Mouse (Mus musculus) forebrain, postnatal 0 days (tissue): ENCODE measurements around the gene Plscr5. TPM values are rescaled to one million over a fixed set of nuclear protein-coding genes. Genes with fewer than 3 reads are reported as not detected.

Experiments
- ATAC-seq: fragments of 200-750 bp; cut with Nextera tagmentation; 2 replicates; pipeline ENCODE4 v1.8.0; 2017; ENCODE audit warnings: mild to moderate bottlenecking, moderate library complexity
- DNase-seq: peaks from one replicate; pipeline ENCODE4 v3.0.0-alpha.2; 2015
- H3K27ac ChIP-seq: fragments of 300-500 bp; sonication (generic); 2 replicates; pipeline ENCODE4 v1.5.1; 2014; ENCODE audit warnings: low read depth, mild to moderate bottlenecking, antibody characterized with exemption, low read length, moderate library complexity, mixed read lengths
- H3K27me3 ChIP-seq: fragments of 300-500 bp; sonication (generic); 2 replicates; pipeline ENCODE4 v1.6.1; 2014; ENCODE audit warnings: mild to moderate bottlenecking, low read length, mixed read lengths; ENCODE audit not compliant: insufficient read depth
- H3K36me3 ChIP-seq: fragments of 300-500 bp; sonication (generic); 2 replicates; pipeline ENCODE4 v1.6.1; 2014; ENCODE audit warnings: mild to moderate bottlenecking, moderate library complexity; ENCODE audit not compliant: insufficient read depth
- H3K4me1 ChIP-seq: fragments of 300-500 bp; sonication (generic); 2 replicates; pipeline ENCODE4 v1.6.1; 2014; ENCODE audit warnings: antibody characterized with exemption; ENCODE audit not compliant: insufficient read depth
- H3K4me2 ChIP-seq: fragments of 300-500 bp; sonication (generic); 2 replicates; pipeline ENCODE4 v1.6.1; 2014; ENCODE audit warnings: low read depth, mild to moderate bottlenecking, moderate library complexity
- H3K4me3 ChIP-seq: fragments of 300-500 bp; sonication (generic); 2 replicates; pipeline ENCODE4 v1.5.1; 2014; ENCODE audit warnings: low read depth, low read length, mixed read lengths
- H3K9ac ChIP-seq: fragments of 300-500 bp; sonication (generic); 2 replicates; pipeline ENCODE4 v1.6.1; 2014; ENCODE audit warnings: mild to moderate bottlenecking
- H3K9me3 ChIP-seq: fragments of 300-500 bp; sonication (generic); 2 replicates; pipeline ENCODE4 v1.6.1; 2016; ENCODE audit warnings: low read length
- CTCF ChIP-seq: sonication (generic); IDR thresholded peaks from 2 replicates; pipeline ENCODE4 v1.5.1; 2016; ENCODE audit warnings: antibody characterized with exemption, control low read depth, low read depth
- WGBS: fragments of 180-500 bp; shearing (Covaris S2); extraction: QIAGEN DNeasy Blood & Tissue Kit; methylation state at CpG from one replicate; pipeline ENCODE4 v1.1.7; 2014; 5-methylcytosine and 5-hydroxymethylcytosine counted together
- polyA plus RNA-seq: library from polyadenylated mRNA; unstranded; fragments of >200 nt; fragmentation: Nextera tagmentation; extraction: Ambion mirVana; gene quantifications from 2 replicates; pipeline ENCODE4 v1.2.1, GENCODE M21; 2015
- total RNA-seq: library from RNA; depleted of rRNA; stranded (reverse); fragments of >200 nt; gene quantifications from 2 replicates; pipeline ENCODE4 v1.2.3, GENCODE M21; 2014

Plscr5 gene
- total and polyA plus RNA-seq, 2 experiments from 2014 or later: 0.24 to 0.68 TPM

DNA sequence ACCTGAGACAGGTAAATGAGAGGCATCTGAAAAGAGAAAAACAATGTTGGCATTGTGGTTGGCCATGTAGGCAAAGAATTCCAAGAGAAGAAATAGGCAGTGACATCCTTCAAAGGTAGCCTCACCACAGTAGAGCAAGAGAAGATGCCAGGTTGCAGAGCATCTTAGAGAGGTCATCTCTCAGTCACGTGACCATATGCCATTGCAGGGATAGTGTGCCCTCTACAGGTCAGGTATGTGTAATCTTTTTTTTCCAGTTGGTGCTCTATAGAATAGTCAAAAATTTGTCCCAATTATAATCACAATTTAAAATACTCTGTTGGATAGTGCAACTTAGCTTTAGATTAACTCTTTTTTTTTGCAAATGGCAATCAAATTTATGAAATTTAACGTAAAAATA, 1.4 kb upstream of the Plscr5 start:
- ATAC-seq: no peak
- Histone ChIP-seq H3K4me1 (no peaks in the 10 kb centered on the region), H3K9me3 (no peaks in the 10 kb centered on the region), H3K27ac (no peak overlapping the region), H3K4me2 (no peak overlapping the region), H3K4me3 (no peak overlapping the region), H3K36me3 (no peaks in the 10 kb centered on the region), H3K27me3 (no peaks in the 10 kb centered on the region), H3K9ac (no peak overlapping the region)
- TF ChIP-seq CTCF: no peak
- no peak for DNase-seq
- WGBS: 89% methylated on average over 2 of the region's 2 CpGs

DNA sequence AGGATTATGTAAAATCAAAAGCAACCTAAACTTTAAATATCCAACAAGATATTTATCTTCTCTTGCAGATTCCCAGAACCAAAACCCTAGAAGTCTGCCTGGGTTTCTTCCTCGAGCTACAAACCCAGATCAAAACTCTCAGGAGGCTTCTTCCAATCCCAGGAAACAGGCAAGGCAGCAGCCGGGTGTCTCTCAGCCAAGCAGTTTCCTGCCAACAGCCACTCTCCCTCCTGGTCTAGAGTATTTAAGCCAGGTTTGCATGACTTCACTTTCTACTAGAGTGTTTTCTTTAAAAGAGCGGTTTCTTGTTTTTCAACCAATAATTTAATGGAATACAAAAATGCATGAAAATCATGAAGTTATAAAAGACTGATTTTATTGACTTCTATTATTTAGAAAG, 5.7 kb downstream of the Plscr5 start:
- Histone ChIP-seq H3K4me2 (no peak overlapping the region), H3K9ac (no peak overlapping the region), H3K4me1 (no peaks in the 10 kb centered on the region), H3K36me3 (no peaks in the 10 kb centered on the region), H3K9me3 (no peaks in the 10 kb centered on the region), H3K4me3 (no peak overlapping the region), H3K27me3 (no peaks in the 10 kb centered on the region), H3K27ac (no peak overlapping the region)
- DNase-seq (peak; percentile 53), ATAC-seq (no peak)
- WGBS: 52% methylated on average over 3 of the region's 3 CpGs
- TF ChIP-seq CTCF: no peak

DNA sequence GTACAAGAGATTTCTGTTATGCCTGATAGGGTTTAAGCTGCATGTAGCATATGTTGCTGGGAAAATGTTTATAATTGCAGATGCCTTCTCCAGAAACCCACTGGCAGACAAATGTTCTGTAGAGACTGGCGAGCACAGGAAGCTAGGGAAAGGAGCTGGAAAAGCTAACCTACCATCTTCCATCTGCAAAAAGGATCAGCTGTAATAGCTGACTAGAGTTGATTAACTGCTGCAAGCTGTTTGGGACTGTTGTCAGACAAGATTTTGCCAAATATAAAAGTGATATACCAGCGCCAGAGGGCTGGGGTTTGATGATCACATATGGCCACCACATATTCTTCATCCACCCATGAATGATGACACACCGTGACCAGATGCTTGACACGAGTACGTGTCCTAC, 6.8 kb downstream of the Plscr5 start:
- peak; percentile 30 for DNase-seq
- WGBS: 64% methylated on average over 5 of the region's 5 CpGs
- H3K4me1 ChIP-seq: no peaks in the 10 kb centered on the region
- ATAC-seq: peak; percentile 53; the same call in 1 of the 2 replicates
- H3K36me3 ChIP-seq: no peaks in the 10 kb centered on the region
- H3K4me3 ChIP-seq: no peak overlapping the region
- no peak overlapping the region for H3K4me2 ChIP-seq
- H3K9ac ChIP-seq: no peak overlapping the region
- TF ChIP-seq CTCF: no peak
- no peak overlapping the region for H3K27ac ChIP-seq
- H3K27me3 ChIP-seq: no peaks in the 10 kb centered on the region
- H3K9me3 ChIP-seq: no peaks in the 10 kb centered on the region

DNA sequence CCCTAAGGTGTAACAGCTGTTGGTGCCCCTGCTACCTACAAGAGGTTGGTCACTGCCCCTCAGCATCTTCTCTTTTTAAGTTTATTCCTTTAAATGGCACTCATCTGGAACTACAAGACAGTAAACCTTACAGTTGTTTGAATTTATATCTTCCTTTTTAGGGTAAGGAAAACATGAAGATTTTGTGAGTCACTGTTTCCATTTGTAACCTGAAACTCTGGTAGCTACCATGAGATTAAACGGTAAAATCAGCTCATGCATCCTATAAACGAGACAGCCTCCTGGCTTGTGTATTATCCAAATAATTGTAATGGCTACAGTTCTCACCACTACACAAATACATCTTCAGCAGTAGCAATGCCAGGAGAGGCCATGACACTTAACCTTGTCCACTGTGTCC, 11.7 kb downstream of the Plscr5 start:
- ATAC-seq (no peak), DNase-seq (no peak)
- H3K9me3 ChIP-seq: no peaks in the 10 kb centered on the region
- H3K27me3 ChIP-seq: no peaks in the 10 kb centered on the region
- 75% methylated on average over 2 of the region's 2 CpGs for WGBS
- H3K4me2 ChIP-seq: no peak overlapping the region
- no peak overlapping the region for H3K27ac ChIP-seq
- H3K4me1 ChIP-seq: no peaks in the 10 kb centered on the region
- no peak overlapping the region for H3K9ac ChIP-seq
- no peak overlapping the region for H3K4me3 ChIP-seq
- H3K36me3 ChIP-seq: no peaks in the 10 kb centered on the region
- no peak for TF ChIP-seq CTCF

DNA sequence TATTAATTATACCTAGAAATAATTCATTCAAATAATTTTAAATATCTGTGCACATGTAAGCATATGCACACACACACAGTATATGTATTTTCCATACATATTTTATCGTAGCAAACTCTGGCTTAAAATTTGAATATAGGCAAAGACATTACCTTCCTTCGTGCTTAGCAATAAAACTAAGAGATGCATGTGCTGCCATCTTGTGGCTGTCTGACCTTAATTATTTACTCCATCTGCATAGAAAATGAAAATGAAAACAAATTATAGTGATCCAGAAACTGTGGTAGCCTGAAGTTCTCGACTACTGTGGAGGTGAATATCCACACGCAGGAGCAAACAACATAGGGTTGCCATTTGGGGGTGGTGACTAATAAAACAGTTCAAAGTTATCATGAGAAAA, 14.6 kb downstream of the Plscr5 start:
- no peak overlapping the region for H3K4me2 ChIP-seq
- DNase-seq (peak; percentile 82), ATAC-seq (peak; percentile 14; the same call in 1 of the 2 replicates)
- H3K27me3 ChIP-seq: no peaks in the 10 kb centered on the region
- H3K4me1 ChIP-seq: no peaks in the 10 kb centered on the region
- H3K4me3 ChIP-seq: no peak overlapping the region
- no peak overlapping the region for H3K27ac ChIP-seq
- 23% methylated on average over 4 of the region's 4 CpGs for WGBS
- H3K9ac ChIP-seq: no peak overlapping the region
- TF ChIP-seq CTCF: peak; percentile 72
- no peaks in the 10 kb centered on the region for H3K9me3 ChIP-seq
- H3K36me3 ChIP-seq: no peaks in the 10 kb centered on the region

DNA sequence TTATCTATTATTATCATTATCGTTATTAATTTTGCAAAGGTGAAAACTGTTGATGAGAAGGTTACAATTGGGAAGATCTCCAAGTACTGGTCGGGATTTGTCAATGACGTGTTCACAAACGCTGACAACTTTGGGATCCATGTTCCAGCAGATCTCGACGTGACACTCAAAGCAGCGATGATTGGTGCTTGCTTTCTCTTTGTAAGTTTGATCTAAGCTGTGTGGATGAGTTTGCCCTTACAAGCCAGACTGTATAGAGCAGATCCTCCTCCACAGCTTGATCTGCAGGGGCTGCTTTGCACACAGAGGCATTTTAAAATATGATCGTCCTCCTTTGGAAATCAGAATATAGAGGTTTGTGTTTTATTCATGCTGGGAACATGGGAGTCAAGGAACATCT, 15.0 kb downstream of the Plscr5 start:
- no peaks in the 10 kb centered on the region for H3K4me1 ChIP-seq
- 70% methylated on average over 8 of the region's 8 CpGs for WGBS
- H3K4me2 ChIP-seq: no peak overlapping the region
- no peak overlapping the region for H3K27ac ChIP-seq
- ATAC-seq (no peak), DNase-seq (no peak)
- H3K9me3 ChIP-seq: no peaks in the 10 kb centered on the region
- no peak overlapping the region for H3K4me3 ChIP-seq
- TF ChIP-seq CTCF: no peak
- H3K27me3 ChIP-seq: no peaks in the 10 kb centered on the region
- H3K9ac ChIP-seq: no peak overlapping the region
- H3K36me3 ChIP-seq: no peaks in the 10 kb centered on the region

DNA sequence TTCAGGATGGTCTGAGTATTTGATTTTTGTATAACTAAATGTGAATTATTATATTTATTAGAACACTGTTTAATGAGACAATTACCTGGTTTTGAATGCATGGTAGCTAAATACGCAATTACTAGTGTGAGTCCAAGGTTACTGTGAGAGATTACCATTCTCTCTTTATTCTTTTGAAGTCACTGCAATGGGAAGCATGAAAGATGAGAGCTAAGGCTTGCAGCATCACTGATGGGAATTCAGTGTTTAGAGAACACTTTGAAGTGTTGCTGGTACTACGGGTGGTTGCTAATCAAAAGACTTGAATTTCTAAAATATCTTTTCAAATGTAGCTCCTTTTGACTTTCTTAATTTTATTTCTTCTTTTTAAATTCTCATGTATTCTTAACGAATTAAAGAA, 17.1 kb downstream of the Plscr5 start:
- 42% methylated on average over 3 of the region's 3 CpGs for WGBS
- no peaks in the 10 kb centered on the region for H3K36me3 ChIP-seq
- no peak overlapping the region for H3K4me3 ChIP-seq
- H3K4me2 ChIP-seq: no peak overlapping the region
- ATAC-seq: no peak
- H3K9me3 ChIP-seq: no peaks in the 10 kb centered on the region
- no peak for DNase-seq
- no peak for TF ChIP-seq CTCF
- no peak overlapping the region for H3K27ac ChIP-seq
- no peaks in the 10 kb centered on the region for H3K27me3 ChIP-seq
- H3K9ac ChIP-seq: no peak overlapping the region
- no peaks in the 10 kb centered on the region for H3K4me1 ChIP-seq

DNA sequence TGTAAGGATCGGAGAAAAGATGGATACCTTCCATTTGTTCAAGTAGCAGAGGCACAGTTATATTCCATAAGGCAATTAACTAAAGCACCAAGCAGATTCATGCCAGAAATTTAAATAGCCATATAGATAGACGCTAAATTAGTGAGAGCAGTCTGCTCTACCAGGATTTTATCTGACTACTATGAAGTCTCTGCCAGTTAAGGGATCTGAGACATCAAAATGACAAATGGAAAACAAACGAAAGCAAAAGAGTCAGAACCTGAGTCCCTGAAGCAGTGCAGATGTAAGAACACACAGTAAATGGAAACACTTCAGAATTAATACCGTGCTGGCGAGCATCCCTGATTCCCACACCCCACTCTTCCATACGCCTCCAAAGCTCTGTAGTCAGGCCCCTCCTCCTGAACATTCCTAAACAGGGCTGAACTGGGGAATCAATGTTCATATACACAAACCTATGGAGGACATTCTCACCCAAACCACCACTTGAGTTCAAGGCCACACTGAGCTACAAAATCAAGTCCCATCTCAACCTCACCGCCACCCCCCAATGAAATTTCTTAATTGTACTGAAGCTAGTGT, 17.7 kb downstream of the Plscr5 start:
- Histone ChIP-seq H3K4me2 (no peak overlapping the region), H3K27me3 (no peaks in the 10 kb centered on the region), H3K27ac (no peak overlapping the region), H3K36me3 (no peaks in the 10 kb centered on the region), H3K9ac (no peak overlapping the region), H3K4me3 (no peak overlapping the region), H3K4me1 (no peaks in the 10 kb centered on the region), H3K9me3 (no peaks in the 10 kb centered on the region)
- ATAC-seq (no peak), DNase-seq (peak; percentile 4)
- 59% methylated on average over 7 of the region's 7 CpGs for WGBS
- no peak for TF ChIP-seq CTCF
